27 mouse cellular contexts compared by ENCODE assay signal in genomic region chr2:171292579-171292978, GRCm38 (mm10).
DNase-seq lines count a peak whose midpoint lies in the region; ATAC-seq and TF ChIP-seq lines count a peak whose summit lies in the region.
"Had no signal": no experiment of that assay in that cellular context is flagged by ENCODE, and none has a peak within 500 bp of the region (broad histone marks: within the 10 kb centered on the region; RNA-seq: fewer than 3 reads in every experiment).

No protein-coding gene starts in this region.

- no peak for TF ChIP-seq CTCF in forebrain, postnatal 0 days (IDR thresholded peaks at IDR 0.05; ENCODE audit: low read depth)

- DNase-seq in forebrain, postnatal 0 days: no peak
- peak; percentile 11 to 33 for DNase-seq in layer of hippocampus, postnatal 10 days (ENCODE audit: low spot score in 2 of 2)
- DNase-seq in layer of hippocampus, adult 18-20 months (ENCODE audit: low spot score in 2 of 2): no peak
- peak; percentile 27 for DNase-seq in midbrain, embryonic 14.5 days
- DNase-seq: adrenal gland, adult 8-10 months; adrenal gland, postnatal 14 days; adrenal gland, postnatal 36 days; B cell, adult 2 months; cerebellum, adult 11 months; cerebellum, adult 18-20 months; cerebellum, adult 8-10 months; cerebellum, adult 9-11 months; cerebellum, postnatal 14 days; cerebellum, postnatal 36 days; embryo, embryonic 11 days had no signal

- no peaks in the 10 kb centered on the region for H3K36me3 ChIP-seq in forebrain, embryonic 13.5 days (ENCODE audit: poor library complexity, severe bottlenecking)
- no peaks in the 10 kb centered on the region for H3K36me3 ChIP-seq in forebrain, postnatal 0 days (ENCODE audit: insufficient read depth)
- H3K36me3 ChIP-seq in midbrain, embryonic 14.5 days (ENCODE audit: control insufficient read depth, insufficient read depth, low read length): no peaks in the 10 kb centered on the region
- no peaks in the 10 kb centered on the region for H3K36me3 ChIP-seq in midbrain, embryonic 15.5 days (replicated peaks)
- H3K36me3 ChIP-seq: embryonic facial prominence, embryonic 13.5 days; embryonic facial prominence, embryonic 15.5 days; forebrain, embryonic 10.5 days; forebrain, embryonic 12.5 days; G1E had no signal

- no peaks in the 10 kb centered on the region for H3K27me3 ChIP-seq in forebrain, embryonic 13.5 days
- H3K27me3 ChIP-seq in forebrain, postnatal 0 days (ENCODE audit: insufficient read depth, low read length): no peaks in the 10 kb centered on the region
- H3K27me3 ChIP-seq in midbrain, embryonic 14.5 days (ENCODE audit: control insufficient read depth, insufficient read depth, low read length): no peaks in the 10 kb centered on the region
- H3K27me3 ChIP-seq in midbrain, embryonic 15.5 days (replicated peaks): no peaks in the 10 kb centered on the region
- H3K27me3 ChIP-seq: CH12.LX; embryonic facial prominence, embryonic 13.5 days; embryonic facial prominence, embryonic 15.5 days; forebrain, embryonic 12.5 days; Patski had no signal

- no peak overlapping the region for H3K4me2 ChIP-seq in forebrain, embryonic 13.5 days
- no peak overlapping the region for H3K4me2 ChIP-seq in forebrain, postnatal 0 days (ENCODE audit: low read depth)
- H3K4me2 ChIP-seq in midbrain, embryonic 14.5 days (ENCODE audit: low read length): no peak overlapping the region
- no peak overlapping the region for H3K4me2 ChIP-seq in midbrain, embryonic 15.5 days
- H3K4me2 ChIP-seq: embryonic facial prominence, embryonic 13.5 days; embryonic facial prominence, embryonic 15.5 days; forebrain, embryonic 12.5 days had no signal

- no peak overlapping the region for H3K4me3 ChIP-seq in forebrain, embryonic 13.5 days
- H3K4me3 ChIP-seq in forebrain, postnatal 0 days (ENCODE audit: low read depth, low read length): no peak overlapping the region
- H3K4me3 ChIP-seq in midbrain, embryonic 14.5 days (replicated peaks; ENCODE audit: low read depth, low read length): no peak overlapping the region
- H3K4me3 ChIP-seq in midbrain, embryonic 15.5 days: no peak overlapping the region
- H3K4me3 ChIP-seq: embryonic facial prominence, embryonic 13.5 days; embryonic facial prominence, embryonic 15.5 days; erythroblast, embryonic 14.5 days; forebrain, embryonic 10.5 days; forebrain, embryonic 12.5 days had no signal

- no peak overlapping the region for H3K27ac ChIP-seq in forebrain, embryonic 13.5 days
- H3K27ac ChIP-seq in forebrain, postnatal 0 days (ENCODE audit: low read depth, low read length): no peak overlapping the region
- H3K27ac ChIP-seq in midbrain, embryonic 14.5 days (replicated peaks; ENCODE audit: low read depth, low read length): no peak overlapping the region
- no peak overlapping the region for H3K27ac ChIP-seq in midbrain, embryonic 15.5 days
- H3K27ac ChIP-seq: embryonic facial prominence, embryonic 13.5 days; embryonic facial prominence, embryonic 15.5 days; forebrain, embryonic 10.5 days; forebrain, embryonic 12.5 days had no signal

- no peaks in the 10 kb centered on the region for H3K9me3 ChIP-seq in forebrain, embryonic 13.5 days (replicated peaks)
- H3K9me3 ChIP-seq in forebrain, postnatal 0 days (ENCODE audit: low read length): no peaks in the 10 kb centered on the region
- H3K9me3 ChIP-seq in midbrain, embryonic 14.5 days (ENCODE audit: control insufficient read depth, low read length): no peaks in the 10 kb centered on the region
- H3K9me3 ChIP-seq in midbrain, embryonic 15.5 days: no peaks in the 10 kb centered on the region
- H3K9me3 ChIP-seq: embryonic facial prominence, embryonic 13.5 days; embryonic facial prominence, embryonic 15.5 days; forebrain, embryonic 10.5 days; forebrain, embryonic 12.5 days had no signal

- H3K9ac ChIP-seq in forebrain, embryonic 13.5 days: no peak overlapping the region
- H3K9ac ChIP-seq in forebrain, postnatal 0 days: no peak overlapping the region
- no peak overlapping the region for H3K9ac ChIP-seq in midbrain, embryonic 14.5 days (replicated peaks; ENCODE audit: low read length)
- no peak overlapping the region for H3K9ac ChIP-seq in midbrain, embryonic 15.5 days
- H3K9ac ChIP-seq: embryonic facial prominence, embryonic 13.5 days; embryonic facial prominence, embryonic 15.5 days; forebrain, embryonic 12.5 days had no signal

- H3K4me1 ChIP-seq in forebrain, embryonic 13.5 days: peaks cover 9% of the 10 kb centered on the region; the same call in 1 of the 2 replicates
- H3K4me1 ChIP-seq in forebrain, postnatal 0 days (ENCODE audit: insufficient read depth): no peaks in the 10 kb centered on the region
- H3K4me1 ChIP-seq in midbrain, embryonic 14.5 days (ENCODE audit: control insufficient read depth, insufficient read depth, low read length): no peaks in the 10 kb centered on the region
- H3K4me1 ChIP-seq in midbrain, embryonic 15.5 days: no peaks in the 10 kb centered on the region
- H3K4me1 ChIP-seq: embryonic facial prominence, embryonic 13.5 days; embryonic facial prominence, embryonic 15.5 days; forebrain, embryonic 12.5 days had no signal

- 0 out of 2 replicates have a peak, but pooled peaks have one; percentile 24 for ATAC-seq in forebrain, embryonic 13.5 days
- ATAC-seq in forebrain, postnatal 0 days: no peak
- ATAC-seq in midbrain, embryonic 14.5 days (ENCODE audit: low FRiP score, low TSS enrichment): no peak
- ATAC-seq in midbrain, embryonic 15.5 days (replicated peaks): no peak
- ATAC-seq: activated CD4-positive, CD25-positive, alpha-beta regulatory T cell, adult 4 months; CD4-positive, CD25-positive, alpha-beta regulatory T cell, adult 4 months; Patski had no signal

Comparison
In these comparisons a context has a peak if more than half of its experiments do, and no peak if none do; other contexts are left out.
1. DNase-seq: peak in layer of hippocampus, postnatal 10 days (2 of 2) and midbrain, embryonic 14.5 days (single experiment); none in forebrain, postnatal 0 days (single experiment) and layer of hippocampus, adult 18-20 months (0 of 2).